7 mouse cellular contexts compared by ENCODE assay signal in the genomic region with DNA sequence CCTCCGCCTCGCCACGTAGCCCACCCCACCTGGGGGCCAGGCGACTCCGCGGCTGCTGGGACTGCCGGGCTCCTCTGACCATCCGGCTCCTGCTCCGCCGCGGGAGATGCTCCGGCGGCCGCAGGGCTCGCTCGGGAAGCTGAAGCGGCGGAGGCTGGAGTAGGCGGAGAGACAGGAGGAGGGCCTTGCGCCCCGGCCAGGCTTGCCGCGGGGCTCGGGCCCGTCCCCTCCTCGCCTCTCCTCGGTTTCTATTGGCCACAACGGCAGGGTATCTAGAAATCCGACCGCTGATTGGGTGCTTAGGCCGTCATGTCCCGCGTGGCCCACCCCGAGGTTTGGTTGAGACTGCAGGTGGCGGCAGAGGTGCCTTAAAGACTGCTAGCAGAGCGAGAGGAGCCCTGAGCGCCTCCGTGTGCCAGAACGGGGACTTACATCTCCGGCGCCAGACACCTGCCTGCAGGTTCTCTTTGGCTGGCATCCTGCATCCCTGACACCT. TPM values are rescaled to one million over a fixed set of nuclear protein-coding genes. Genes with fewer than 3 reads are reported as not detected.
DNase-seq lines count a peak whose midpoint lies in the region; ATAC-seq and TF ChIP-seq lines count a peak whose summit lies in the region.

Gene Scai (minus strand): TSS at position 174 of the 496 bp plus-strand sequence.

- H3K27me3 ChIP-seq in embryonic facial prominence, embryonic 10.5 days (replicated peaks; ENCODE audit: low read depth, poor library complexity, severe bottlenecking): no peaks in the 10 kb centered on the region
- no peaks in the 10 kb centered on the region for H3K27me3 ChIP-seq in intestine, postnatal 0 days (replicated peaks; ENCODE audit: control insufficient read depth, insufficient read depth, low read length)
- no peaks in the 10 kb centered on the region for H3K27me3 ChIP-seq in midbrain, embryonic 12.5 days
- no peaks in the 10 kb centered on the region for H3K27me3 ChIP-seq in small intestine, adult 2 months (ENCODE audit: control insufficient read depth, insufficient read depth, low read length)

- ATAC-seq in intestine, postnatal 0 days: peak; percentile 100
- ATAC-seq in midbrain, embryonic 12.5 days (ENCODE audit: low FRiP score, low read depth): peak; percentile 100

- H3K4me3 ChIP-seq in embryonic facial prominence, embryonic 10.5 days: peak within 1 kb of the TSS; percentile 91
- H3K4me3 ChIP-seq in intestine, postnatal 0 days (ENCODE audit: low read depth, low read length): peak within 1 kb of the TSS; percentile 99
- peak within 1 kb of the TSS; percentile 97 for H3K4me3 ChIP-seq in midbrain, embryonic 12.5 days
- H3K4me3 ChIP-seq in small intestine, adult 2 months (ENCODE audit: low read depth, low read length): peak within 1 kb of the TSS; percentile 94

- peak within 1 kb of the TSS; percentile 94 for H3K4me2 ChIP-seq in intestine, postnatal 0 days (replicated peaks; ENCODE audit: low read depth)
- H3K4me2 ChIP-seq in midbrain, embryonic 12.5 days (replicated peaks): peak within 1 kb of the TSS; percentile 67

- under 1% methylated on average over 41 of the region's 41 CpGs for WGBS in embryonic facial prominence, embryonic 10.5 days
- 0% methylated on average over 39 of the region's 41 CpGs for WGBS in intestine, postnatal 0 days
- under 1% methylated on average over 37 of the region's 41 CpGs for WGBS in midbrain, embryonic 12.5 days
- under 1% methylated on average over 41 of the region's 41 CpGs for WGBS in small intestine, adult 2 months

- intact Hi-C loops in left cerebral cortex, postnatal 4 days (cut with DNase I): loop anchor here (10.0 kb wide), 2 partner anchors 96 to 156 kb away; no protein-coding TSS in a partner anchor

- TF ChIP-seq POLR2A in small intestine, adult 2 months (IDR thresholded peaks at IDR 0.05; ENCODE audit: low read depth, low read length): peak; percentile 56

- H3K9ac ChIP-seq in intestine, postnatal 0 days (ENCODE audit: low read depth, low read length): peak within 1 kb of the TSS; percentile 82
- peak within 1 kb of the TSS; percentile 92 for H3K9ac ChIP-seq in midbrain, embryonic 12.5 days (replicated peaks)

- peak within 1 kb of the TSS; percentile 92 for H3K27ac ChIP-seq in embryonic facial prominence, embryonic 10.5 days (replicated peaks)
- H3K27ac ChIP-seq in intestine, postnatal 0 days (ENCODE audit: low read depth, low read length): peak within 1 kb of the TSS; percentile 82
- H3K27ac ChIP-seq in midbrain, embryonic 12.5 days (replicated peaks): peak within 1 kb of the TSS; percentile 99
- H3K27ac ChIP-seq in small intestine, adult 2 months (ENCODE audit: insufficient read depth, low read depth, low read length): no peak within 1 kb of the TSS

- peaks cover 16% of the 10 kb centered on the region for H3K4me1 ChIP-seq in embryonic facial prominence, embryonic 10.5 days
- H3K4me1 ChIP-seq in intestine, postnatal 0 days (replicated peaks; ENCODE audit: control insufficient read depth, insufficient read depth, low read length): no peaks in the 10 kb centered on the region
- peaks cover 16% of the 10 kb centered on the region for H3K4me1 ChIP-seq in midbrain, embryonic 12.5 days
- no peaks in the 10 kb centered on the region; the same call in 1 of the 2 replicates for H3K4me1 ChIP-seq in small intestine, adult 2 months (ENCODE audit: control insufficient read depth, insufficient read depth, insufficient read length, low read length)

- peak; percentile 97 for DNase-seq in adrenal gland, postnatal 10 days
- DNase-seq in embryonic facial prominence, embryonic 10.5 days (ENCODE audit: low spot score): peak; percentile 98
- DNase-seq in gonadal fat pad, adult 2 months (ENCODE audit: low read depth): peak; percentile 80
- peak; percentile 98 for DNase-seq in left cerebral cortex, postnatal 4 days

- H3K9me3 ChIP-seq in embryonic facial prominence, embryonic 10.5 days: no peaks in the 10 kb centered on the region
- H3K9me3 ChIP-seq in intestine, postnatal 0 days (ENCODE audit: control insufficient read depth): no peaks in the 10 kb centered on the region
- no peaks in the 10 kb centered on the region for H3K9me3 ChIP-seq in midbrain, embryonic 12.5 days

- TF ChIP-seq CTCF in intestine, postnatal 0 days (IDR thresholded peaks at IDR 0.05; ENCODE audit: low read depth): peak; percentile 98
- peak; percentile 88 for TF ChIP-seq CTCF in small intestine, adult 2 months (IDR thresholded peaks at IDR 0.05; ENCODE audit: extremely low read depth, insufficient read length, insufficient replicate concordance, low read depth, low read length)

- H3K36me3 ChIP-seq in embryonic facial prominence, embryonic 10.5 days (replicated peaks): peaks cover 22% of the 10 kb centered on the region
- 0 out of 2 replicates have a peak, but pooled peaks cover 4% of the 10 kb centered on the region for H3K36me3 ChIP-seq in intestine, postnatal 0 days (ENCODE audit: control insufficient read depth, insufficient read depth)
- H3K36me3 ChIP-seq in midbrain, embryonic 12.5 days: peaks cover 4% of the 10 kb centered on the region; the same call in 1 of the 2 replicates
- peaks cover 1% of the 10 kb centered on the region; the same call in 1 of the 2 replicates for H3K36me3 ChIP-seq in small intestine, adult 2 months (ENCODE audit: control insufficient read depth, insufficient read depth, low read length)

RNA-seq across cellular contexts. Expression of gene Scai, which starts in this region (rescaled TPM):
- total RNA-seq in adrenal gland, postnatal 10 days (2021): 10 to 100 TPM in 1 of 2 experiments, 1 to 10 TPM in 1; 9.5 to 14.4 TPM
- 11.3 and 12.3 TPM in 2 replicates for polyA plus RNA-seq in embryonic facial prominence, embryonic 10.5 days (2016; fragmentation: Nextera tagmentation; extraction: Ambion mirVana)
- polyA plus RNA-seq in gonadal fat pad, adult 2 months (2012; rRNA removed): 3.3 and 4.0 TPM in 2 replicates
- 3.2 and 4.3 TPM in 2 replicates for polyA plus RNA-seq in intestine, postnatal 0 days (2015; fragmentation: Nextera tagmentation; extraction: Ambion mirVana)
- total RNA-seq in left cerebral cortex, postnatal 4 days (2021): 10 to 100 TPM; 72.3 to 82.9 TPM
- polyA plus RNA-seq in midbrain, embryonic 12.5 days (2016; fragmentation: Nextera tagmentation; extraction: Ambion mirVana): 15.5 and 17.8 TPM in 2 replicates
- polyA plus RNA-seq in small intestine, adult 2 months (2012; rRNA removed): 0.03 and 0.24 TPM in 2 replicates

Comparison
In these comparisons a context has a peak if more than half of its experiments do, and no peak if none do; other contexts are left out.
1. RNA of gene Scai (total RNA-seq): 72.3 to 82.9 TPM in left cerebral cortex, postnatal 4 days; 9.5 to 14.4 TPM in adrenal gland, postnatal 10 days; every median in the first group is over 4 times any median in the second.
2. Peak in every context shown above with its lines, with median percentiles within 50 percentile points of each other: DNase-seq and H3K4me3 ChIP-seq.